Mouse (Mus musculus) CH12.LX (cell line): ENCODE measurements around the gene B3galt1. TPM values are rescaled to one million over a fixed set of nuclear protein-coding genes. Genes with fewer than 3 reads are reported as not detected.

ENCODE experiments used
- DNase-seq: peaks from one replicate; pipeline ENCODE4 v3.0.0-alpha.2; 2013; ENCODE audit errors: extremely low read depth
- H3K27ac ChIP-seq: 2 replicates; pipeline ENCODE4 v1.5.1; 2012; ENCODE audit warnings: low read depth, mild to moderate bottlenecking, control low read depth, moderate library complexity; ENCODE audit not compliant: insufficient read depth
- H3K27me3 ChIP-seq: replicated peaks from 2 replicates; pipeline ENCODE3; 2012; ENCODE audit warnings: inconsistent platforms
- H3K36me3 ChIP-seq, 2 experiments: replicated peaks in 1 of 2; 2 replicates each; pipeline versions ENCODE3 to v1.6.1; 2012; ENCODE audit warnings: inconsistent platforms in 1 of 2, low read length in 1 of 2, mild to moderate bottlenecking in 1 of 2, mixed read lengths in 1 of 2, moderate library complexity in 1 of 2; ENCODE audit not compliant: control insufficient read depth in 1 of 2, insufficient read depth in 1 of 2
- H3K4me1 ChIP-seq, 2 experiments: 2 replicates each; pipeline ENCODE4 v1.6.1; 2012; ENCODE audit warnings: inconsistent platforms in 1 of 2, moderate library complexity in 1 of 2; ENCODE audit not compliant: insufficient read depth in 2 of 2, control insufficient read depth in 1 of 2
- H3K4me2 ChIP-seq: 2 replicates; pipeline ENCODE4 v1.6.1; 2012; ENCODE audit warnings: low read depth, mild to moderate bottlenecking, control low read depth; ENCODE audit not compliant: poor library complexity, insufficient read depth, severe bottlenecking
- H3K4me3 ChIP-seq, 3 experiments: fragments of 150-350 bp in 1 of 3; sonication (generic) in 1 of 3; replicated peaks in 1 of 3; 2 replicates each; pipeline versions ENCODE3 to v1.5.1; 2011 to 2012; ENCODE audit warnings: low read depth in 2 of 3, low read length in 2 of 3, mild to moderate bottlenecking in 2 of 3, moderate library complexity in 2 of 3, control low read depth in 1 of 3, improper control_type of control experiment in 1 of 3, inconsistent platforms in 1 of 3, mixed read lengths in 1 of 3; ENCODE audit not compliant: poor library complexity in 1 of 3
- H3K79me2 ChIP-seq: replicated peaks from 2 replicates; pipeline ENCODE4 v1.6.1; 2012; ENCODE audit warnings: mild to moderate bottlenecking, moderate library complexity; ENCODE audit not compliant: control insufficient read depth, poor library complexity, insufficient read depth, severe bottlenecking; ENCODE audit errors: extremely low read depth
- H3K9ac ChIP-seq: 2 replicates; pipeline ENCODE4 v1.6.1; 2012; ENCODE audit warnings: low read depth, mild to moderate bottlenecking, control low read depth, moderate library complexity; ENCODE audit not compliant: insufficient read depth
- H3K9me3 ChIP-seq: replicated peaks from 2 replicates; pipeline ENCODE3; 2012; ENCODE audit warnings: low read length, inconsistent platforms, mixed read lengths
- E2F4 ChIP-seq: IDR thresholded peaks from 2 replicates; pipeline ENCODE4 v1.6.1; 2011; ENCODE audit warnings: low read depth, low read length, improper control_type of control experiment; ENCODE audit not compliant: insufficient replicate concordance
- EP300 ChIP-seq: IDR thresholded peaks from 2 replicates; pipeline ENCODE4 v1.6.1; 2011; ENCODE audit warnings: low read length, improper control_type of control experiment
- ETS1 ChIP-seq: conservative IDR thresholded peaks from 2 replicates; pipeline ENCODE4 v1.6.1; 2012; ENCODE audit warnings: low read depth, mild to moderate bottlenecking, inconsistent platforms, low read length, improper control_type of control experiment, moderate library complexity
- GABPA ChIP-seq: IDR thresholded peaks from 2 replicates; pipeline ENCODE4 v1.6.1; 2012; ENCODE audit warnings: low read depth, low read length, improper control_type of control experiment, inconsistent platforms; ENCODE audit not compliant: insufficient replicate concordance
- JUN ChIP-seq: IDR thresholded peaks from 2 replicates; pipeline ENCODE4 v1.6.1; 2011; ENCODE audit warnings: low read depth, mild to moderate bottlenecking, low read length, improper control_type of control experiment, moderate library complexity; ENCODE audit not compliant: insufficient read depth
- KAT2A ChIP-seq: IDR thresholded peaks from 2 replicates; pipeline ENCODE4 v1.6.1; 2012; ENCODE audit warnings: low read length, improper control_type of control experiment, inconsistent platforms; ENCODE audit not compliant: insufficient replicate concordance
- MAFK ChIP-seq: IDR thresholded peaks from 2 replicates; pipeline ENCODE4 v1.6.1; 2011; ENCODE audit warnings: low read length, improper control_type of control experiment; ENCODE audit not compliant: insufficient replicate concordance
- MAX ChIP-seq: IDR thresholded peaks from 2 replicates; pipeline ENCODE4 v1.6.1; 2011; ENCODE audit warnings: low read length, improper control_type of control experiment
- MEF2A ChIP-seq: IDR thresholded peaks from 2 replicates; pipeline ENCODE4 v1.6.1; 2014; ENCODE audit warnings: low read depth, mild to moderate bottlenecking, inconsistent platforms, low read length, improper control_type of control experiment, borderline replicate concordance
- MYC ChIP-seq: IDR thresholded peaks from 2 replicates; pipeline ENCODE4 v1.6.1; 2011; ENCODE audit warnings: low read depth, mild to moderate bottlenecking, improper control_type of control experiment, low read length
- NRF1 ChIP-seq: IDR thresholded peaks from 2 replicates; pipeline ENCODE4 v1.6.1; 2014; ENCODE audit warnings: low read depth, mild to moderate bottlenecking, inconsistent platforms, low read length, improper control_type of control experiment, moderate library complexity
- POLR2A ChIP-seq: IDR thresholded peaks from 2 replicates; pipeline ENCODE4 v1.6.1; 2011; ENCODE audit warnings: low read depth, mild to moderate bottlenecking, improper control_type of control experiment, low read length
- POLR2AphosphoS2 ChIP-seq: IDR thresholded peaks from 2 replicates; pipeline ENCODE4 v1.6.1; 2011; ENCODE audit warnings: low read depth, low read length, improper control_type of control experiment
- RAD21 ChIP-seq: IDR thresholded peaks from 2 replicates; pipeline ENCODE4 v1.6.1; 2011; ENCODE audit warnings: low read depth, mild to moderate bottlenecking, low read length, improper control_type of control experiment, moderate library complexity
- SIN3A ChIP-seq: IDR thresholded peaks from 2 replicates; pipeline ENCODE4 v1.6.1; 2012; ENCODE audit warnings: low read length, improper control_type of control experiment, inconsistent platforms
- SMC3 ChIP-seq: IDR thresholded peaks from 2 replicates; pipeline ENCODE4 v1.6.1; 2011; ENCODE audit warnings: low read depth, low read length, improper control_type of control experiment
- TBP ChIP-seq: conservative IDR thresholded peaks from 2 replicates; pipeline ENCODE4 v1.6.1; 2011; ENCODE audit warnings: low read depth, low read length, improper control_type of control experiment
- TCF12 ChIP-seq: IDR thresholded peaks from 2 replicates; pipeline ENCODE4 v1.6.1; 2014; ENCODE audit warnings: low read depth, mild to moderate bottlenecking, inconsistent platforms, low read length, improper control_type of control experiment
- USF2 ChIP-seq: conservative IDR thresholded peaks from 2 replicates; pipeline ENCODE4 v1.6.1; 2011; ENCODE audit warnings: low read depth, low read length, improper control_type of control experiment
- ZC3H11A ChIP-seq: IDR thresholded peaks from 2 replicates; pipeline ENCODE4 v1.6.1; 2012; ENCODE audit warnings: low read depth, mild to moderate bottlenecking, inconsistent platforms, low read length, improper control_type of control experiment
- ZNF384 ChIP-seq: IDR thresholded peaks from 2 replicates; pipeline ENCODE4 v1.6.1; 2012; ENCODE audit warnings: low read depth, low read length, improper control_type of control experiment, inconsistent platforms
- dilution Hi-C: fragments of 300-500 bp; cut with MboI; formaldehyde crosslinking; loops from 2 replicates; pipeline ENCODE4 v1.14.3; 2020; ENCODE audit warnings: low sequenced_read_pairs; ENCODE audit not compliant: extremely low pct_unique_long_range_greater_than_20kb, extremely low pct_ligation_motif_present
- in situ Hi-C: fragments of 300-500 bp; cut with MboI; formaldehyde crosslinking; loops from 3 replicates; pipeline ENCODE4 v1.14.3; 2019; ENCODE audit warnings: low sequenced_read_pairs, low pct_ligation_motif_present, low pct_unique_long_range_greater_than_20kb, mixed read lengths
- polyA plus RNA-seq: library from polyadenylated mRNA; unstranded; fragments of >175 nt; gene quantifications from 2 replicates; pipeline ENCODE4 v1.2.1, GENCODE M21; 2012; ENCODE audit warnings: low read depth; ENCODE audit not compliant: insufficient read length
- total RNA-seq, 2 experiments: library from RNA; depleted of rRNA; stranded (reverse); fragments of 300-350 nt in 1 of 2; fragments of >200 nt in 1 of 2; gene quantifications; 2 replicates each; pipeline ENCODE4 v1.2.3; 2012 to 2014

B3galt1 gene
- total and polyA plus RNA-seq, 3 experiments, result not detected

DNA sequence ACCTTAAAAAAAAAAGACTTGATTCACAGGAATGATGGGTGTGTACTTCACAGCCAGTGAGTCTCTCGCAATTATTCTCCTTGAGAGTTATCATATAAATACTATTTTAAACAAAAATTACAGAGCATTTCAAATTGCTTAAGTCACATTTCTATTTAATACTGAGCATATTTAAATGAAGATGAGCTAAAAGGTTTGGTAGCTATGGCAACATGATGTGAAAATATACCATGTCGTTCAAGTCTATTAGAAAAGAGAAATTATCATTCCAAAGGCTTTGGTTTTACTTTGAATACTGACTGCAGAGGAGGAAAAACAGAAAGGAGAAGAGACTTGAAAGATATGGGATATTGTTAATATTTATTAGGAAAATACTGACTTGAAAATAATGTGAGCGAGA is 366.3 kb downstream of the B3galt1 start:
- dilution Hi-C loops (no loop called here), in situ Hi-C loops (no loop called here)
- no peaks in the 10 kb centered on the region for H3K4me1 ChIP-seq
- no peak overlapping the region for H3K27ac ChIP-seq
- TF ChIP-seq MAX (no peak), SIN3A (no peak), E2F4 (no peak), USF2 (no peak), MEF2A (no peak), TBP (no peak), KAT2A (no peak), TCF12 (no peak), SMC3 (no peak), ZC3H11A (no peak), EP300 (no peak), MAFK (no peak), ETS1 (no peak), JUN (no peak), POLR2A (no peak), GABPA (no peak), POLR2AphosphoS2 (no peak), ZNF384 (no peak), NRF1 (no peak)
- no peak overlapping the region for H3K9ac ChIP-seq
- no peaks in the 10 kb centered on the region for H3K27me3 ChIP-seq
- peaks cover 35% of the 10 kb centered on the region for H3K9me3 ChIP-seq
- H3K79me2 ChIP-seq, result no peaks in the 10 kb centered on the region
- H3K4me2 ChIP-seq, result no peak overlapping the region
- no peak overlapping the region for H3K4me3 ChIP-seq
- H3K36me3 ChIP-seq, result no peaks in the 10 kb centered on the region
- no peak for DNase-seq

DNA sequence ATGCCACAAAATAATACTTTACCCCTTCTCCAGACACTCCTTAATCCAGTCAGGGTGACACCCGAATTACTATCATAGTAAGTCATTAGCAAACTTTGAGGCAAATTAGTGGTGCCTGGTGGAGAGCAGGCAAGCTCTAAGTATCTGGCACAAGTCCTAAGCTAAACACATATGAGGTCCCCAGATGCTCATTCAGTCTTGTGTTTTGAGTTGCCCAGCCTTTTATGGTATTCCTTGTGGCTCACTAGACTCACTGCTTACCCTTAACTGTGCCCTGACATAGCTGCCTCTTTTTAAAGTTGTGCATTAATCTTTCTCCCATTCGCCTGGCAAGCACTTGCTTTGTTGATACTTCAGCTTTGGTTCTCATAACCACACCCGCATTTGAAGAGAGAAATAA is 382.7 kb downstream of the B3galt1 start:
- H3K9ac ChIP-seq, result no peak overlapping the region
- peaks cover 39% of the 10 kb centered on the region for H3K9me3 ChIP-seq
- H3K36me3 ChIP-seq, result no peaks in the 10 kb centered on the region
- no peaks in the 10 kb centered on the region for H3K4me1 ChIP-seq
- no peak overlapping the region for H3K4me2 ChIP-seq
- TF ChIP-seq JUN (no peak), RAD21 (no peak), MYC (no peak), TBP (no peak)
- in situ Hi-C loops (no loop called here), dilution Hi-C loops (no loop called here)
- H3K79me2 ChIP-seq, result no peaks in the 10 kb centered on the region
- no peak for DNase-seq
- H3K27me3 ChIP-seq, result no peaks in the 10 kb centered on the region
- no peak overlapping the region for H3K27ac ChIP-seq
- no peak overlapping the region for H3K4me3 ChIP-seq
